Comparison of ENCODE assay signal across 21 mouse cellular contexts in the genomic region with DNA sequence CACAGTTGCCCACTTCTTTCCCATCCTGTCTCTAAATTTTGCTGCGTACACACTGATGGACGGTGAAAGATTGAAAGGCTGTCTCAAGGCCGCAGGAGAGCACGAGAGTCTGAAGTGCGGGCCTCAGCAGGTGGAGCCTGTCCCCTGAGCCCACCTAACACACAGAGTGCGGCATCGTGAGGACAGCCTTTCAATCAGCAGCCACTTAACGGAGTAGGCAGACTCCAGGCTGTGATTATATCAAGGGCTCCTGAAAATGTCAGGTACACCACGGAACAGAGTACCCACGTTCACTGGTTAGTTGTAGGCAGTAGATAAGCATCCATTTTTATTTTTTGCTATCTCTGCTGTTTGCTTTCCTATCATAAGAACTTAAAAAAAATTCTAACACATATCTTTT. TPM values are rescaled to one million over a fixed set of nuclear protein-coding genes. Genes with fewer than 3 reads are reported as not detected.
"Had no signal": no experiment of that assay in that cellular context is flagged by ENCODE, and none has a peak within 500 bp of the region (broad histone marks: within the 10 kb centered on the region; RNA-seq: fewer than 3 reads in every experiment).

No protein-coding gene starts in this region.

- H3K4me1 ChIP-seq: kidney, embryonic 15.5 days; limb, embryonic 15.5 days; liver, embryonic 12.5 days; midbrain, embryonic 12.5 days; neural tube, embryonic 12.5 days had no signal

- H3K27me3 ChIP-seq: kidney, embryonic 15.5 days; limb, embryonic 15.5 days; liver, embryonic 12.5 days; midbrain, embryonic 12.5 days; neural tube, embryonic 12.5 days had no signal

- H3K27ac ChIP-seq: kidney, embryonic 15.5 days; limb, embryonic 15.5 days; liver, embryonic 12.5 days; midbrain, embryonic 12.5 days; neural tube, embryonic 12.5 days had no signal

- H3K9ac ChIP-seq: kidney, embryonic 15.5 days; limb, embryonic 15.5 days; liver, embryonic 12.5 days; lung, embryonic 14.5 days; midbrain, embryonic 12.5 days; neural tube, embryonic 12.5 days had no signal

- H3K9me3 ChIP-seq: kidney, embryonic 15.5 days; limb, embryonic 15.5 days; liver, embryonic 12.5 days; midbrain, embryonic 12.5 days; neural tube, embryonic 12.5 days had no signal

- H3K4me2 ChIP-seq: kidney, embryonic 15.5 days; limb, embryonic 15.5 days; liver, embryonic 12.5 days; lung, embryonic 14.5 days; midbrain, embryonic 12.5 days; neural tube, embryonic 12.5 days had no signal

- H3K4me3 ChIP-seq: kidney, embryonic 15.5 days; limb, embryonic 15.5 days; liver, embryonic 12.5 days; midbrain, embryonic 12.5 days; neural tube, embryonic 12.5 days had no signal

- DNase-seq: lung, postnatal 4 days; right cerebral cortex, postnatal 25 days; thymus, adult 18-20 months; thymus, postnatal 25 days had no signal

- ATAC-seq: intestine, embryonic 16.5 days; liver, embryonic 12.5 days had no signal

- H3K36me3 ChIP-seq: kidney, embryonic 15.5 days; limb, embryonic 15.5 days; liver, embryonic 12.5 days; midbrain, embryonic 12.5 days; neural tube, embryonic 12.5 days had no signal

RNA-seq across cellular contexts. Expression of a gene that starts 47.6 kb away (rescaled TPM):
- total RNA-seq: layer of hippocampus, postnatal 25 days; left cerebral cortex, adult 8-10 months; left cerebral cortex, postnatal 25 days; megakaryocyte, adult 5-6 weeks had no signal
- polyA plus RNA-seq: intestine, embryonic 16.5 days; kidney, adult 2 months; kidney, embryonic 15.5 days; large intestine, adult 2 months; limb, embryonic 11.5 days; limb, embryonic 15.5 days; liver, embryonic 12.5 days; liver, embryonic 16.5 days; lung, embryonic 14.5 days; midbrain, embryonic 12.5 days; neural tube, embryonic 12.5 days; small intestine, adult 2 months; stomach, embryonic 16.5 days had no signal
